Mouse (Mus musculus) megakaryocyte-erythroid progenitor cell, adult 5-6 weeks (primary cell): ENCODE measurements around the gene Btbd35f15. TPM values are rescaled to one million over a fixed set of nuclear protein-coding genes. Genes with fewer than 3 reads are reported as not detected.
"Not testable (repeated sequence)": the region's sequence is repeated elsewhere in the genome, so short reads cannot be mapped to it uniquely, and the experiment has no call there.

Source experiments
- ATAC-seq: replicated peaks from 2 replicates; pipeline ENCODE4 v1.8.0; 2016; ENCODE audit warnings: mild to moderate bottlenecking, inconsistent platforms; ENCODE audit not compliant: severe bottlenecking, poor library complexity, low FRiP score, low TSS enrichment
- total RNA-seq, 2 experiments: library from RNA; stranded (forward) in 1 of 2; stranded (reverse) in 1 of 2; fragments of 200-1000, 215-1000 nt in 1 of 2; fragments of >200 nt in 1 of 2; fragmentation: Nextera tagmentation in 1 of 2; gene quantifications; 2 replicates each; pipeline ENCODE4 v1.2.3; 2014 to 2017

The Btbd35f15 gene
- total RNA-seq (2014; fragmentation: Nextera tagmentation): not detected in 2 replicates
- not detected in 2 replicates for total RNA-seq (2017)

GRCm38 (mm10) chrX:33577214-33577613 is at the start of gene Btbd35f15:
Gene Btbd35f15 (minus strand): TSS chrX:33577314.
- not testable (repeated sequence) for ATAC-seq

Other genes with a start within 250 kb of the Btbd35f15 start
- not detected in 2 replicates for gene Btbd35f13, start 79.9 kb upstream of the Btbd35f15 start, total RNA-seq (2014; fragmentation: Nextera tagmentation)
- not detected in 2 replicates for gene Btbd35f13, start 79.9 kb upstream of the Btbd35f15 start, total RNA-seq (2017)
- gene Btbd35f14, start 125.0 kb upstream of the Btbd35f15 start, total RNA-seq (2014; fragmentation: Nextera tagmentation): not detected in 2 replicates
- gene Btbd35f14, start 125.0 kb upstream of the Btbd35f15 start, total RNA-seq (2017): not detected in 2 replicates